Mouse (Mus musculus) kidney, postnatal 4 days (tissue): ENCODE data around the gene Tepsin.
A peak's percentile ranks its signal among the peaks of the same experiment; 100 is the strongest.

Experiments
- DNase-seq, 2 experiments: peaks; one replicate each; pipeline ENCODE4 v3.0.0; 2021; ENCODE audit warnings: mixed read lengths in 2 of 2

The Tepsin gene

GRCm38 (mm10) chr11:120098588-120099511, at the start of gene Tepsin, which contains the start of gene Ndufaf8:
TSS of gene Tepsin (minus strand) at chr11:120098731.
TSS of gene Ndufaf8 (plus strand) at chr11:120098928.
- DNase-seq: peak; percentile 94 to 96

GRCm38 (mm10) chr11:120143708-120144497, 45.4 kb upstream of the Tepsin start:
- peak; percentile 58 to 78 for DNase-seq

- peak; percentile 69 to 79 for DNase-seq
These were observed 44.1 kb upstream of the Tepsin start for GRCm38 (mm10) chr11:120142601-120143051.

- DNase-seq: no peak
These were observed 41.7 kb upstream of the Tepsin start for GRCm38 (mm10) chr11:120140255-120140654.

- DNase-seq: no peak
These were observed 40.8 kb upstream of the Tepsin start for GRCm38 (mm10) chr11:120139309-120139731.

GRCm38 (mm10) chr11:120137625-120138004, 39.1 kb upstream of the Tepsin start:
- DNase-seq: peak in 1 of 2 experiments; percentile 54

- no peak for DNase-seq
These were observed 38.5 kb upstream of the Tepsin start for GRCm38 (mm10) chr11:120136796-120137624.

GRCm38 (mm10) chr11:120136195-120136594, 37.7 kb upstream of the Tepsin start:
- DNase-seq: no peak

GRCm38 (mm10) chr11:120134847-120135530, 36.5 kb upstream of the Tepsin start:
- no peak for DNase-seq

GRCm38 (mm10) chr11:120134148-120134547, 35.6 kb upstream of the Tepsin start:
- no peak for DNase-seq

GRCm38 (mm10) chr11:120129281-120129680, 30.8 kb upstream of the Tepsin start:
- DNase-seq: no peak

- no peak for DNase-seq
These were observed 28.3 kb upstream of the Tepsin start for GRCm38 (mm10) chr11:120126845-120127244.

- no peak for DNase-seq
These were observed 23.6 kb upstream of the Tepsin start for GRCm38 (mm10) chr11:120122126-120122525.

GRCm38 (mm10) chr11:120120642-120121420, 22.3 kb upstream of the Tepsin start:
- peak; percentile 80 to 85 for DNase-seq

GRCm38 (mm10) chr11:120119936-120120541, 21.5 kb upstream of the Tepsin start:
- DNase-seq: no peak

GRCm38 (mm10) chr11:120119108-120119507, 20.6 kb upstream of the Tepsin start:
- no peak for DNase-seq

- DNase-seq: no peak
These were observed 19.1 kb upstream of the Tepsin start for GRCm38 (mm10) chr11:120117626-120118025.

GRCm38 (mm10) chr11:120114488-120115215, 16.1 kb upstream of the Tepsin start:
- DNase-seq: no peak

- DNase-seq: peak; percentile 33 to 45
These were observed 13.6 kb upstream of the Tepsin start for GRCm38 (mm10) chr11:120112136-120112535.

GRCm38 (mm10) chr11:120111033-120111432, 12.5 kb upstream of the Tepsin start:
- peak; percentile 72 to 80 for DNase-seq
